In genomic region chr14:119966666-119967065, GRCm38 (mm10) we compare ENCODE assay signal across 33 mouse cellular contexts.
"Had no signal": no experiment of that assay in that cellular context is flagged by ENCODE, and none has a peak within 500 bp of the region (broad histone marks: within the 10 kb centered on the region; RNA-seq: fewer than 3 reads in every experiment).

No protein-coding gene starts in this region.

- H3K9ac ChIP-seq: heart, embryonic 13.5 days; heart, embryonic 15.5 days; hindbrain, embryonic 12.5 days; hindbrain, embryonic 13.5 days; hindbrain, embryonic 14.5 days; hindbrain, embryonic 15.5 days; intestine, embryonic 15.5 days; kidney, embryonic 15.5 days had no signal

- H3K36me3 ChIP-seq: heart, embryonic 13.5 days; heart, embryonic 15.5 days; hindbrain, embryonic 10.5 days; hindbrain, embryonic 12.5 days; hindbrain, embryonic 13.5 days; hindbrain, embryonic 15.5 days; intestine, embryonic 15.5 days; kidney, embryonic 15.5 days had no signal

- ATAC-seq: inflammation-experienced regulatory T-cells, adult 6 months; intestine, embryonic 15.5 days; intestine, embryonic 16.5 days; intestine, postnatal 0 days had no signal

- H3K27me3 ChIP-seq: heart, embryonic 13.5 days; heart, embryonic 15.5 days; hindbrain, embryonic 12.5 days; hindbrain, embryonic 13.5 days; hindbrain, embryonic 15.5 days; intestine, embryonic 15.5 days; kidney, embryonic 15.5 days had no signal

- DNase-seq: heart, postnatal 10 days; heart, postnatal 14 days; heart, postnatal 36 days; heart, postnatal 4 days; kidney, adult 11 months; kidney, adult 18-20 months; kidney, adult 2 months; kidney, adult 8-10 months; kidney, adult 9 months; kidney, postnatal 10 days; kidney, postnatal 14 days; kidney, postnatal 25 days; kidney, postnatal 36 days; kidney, postnatal 4 days; layer of hippocampus, adult 9-11 months; layer of hippocampus, postnatal 36 days had no signal

- H3K4me1 ChIP-seq: heart, embryonic 13.5 days; heart, embryonic 15.5 days; hindbrain, embryonic 12.5 days; hindbrain, embryonic 15.5 days; intestine, embryonic 15.5 days; kidney, embryonic 15.5 days had no signal

- H3K4me2 ChIP-seq: heart, embryonic 11.5 days; heart, embryonic 13.5 days; heart, embryonic 15.5 days; hindbrain, embryonic 12.5 days; hindbrain, embryonic 13.5 days; hindbrain, embryonic 14.5 days; hindbrain, embryonic 15.5 days; intestine, embryonic 15.5 days; kidney, embryonic 15.5 days had no signal

- H3K9me3 ChIP-seq: heart, embryonic 13.5 days; heart, embryonic 15.5 days; hindbrain, embryonic 10.5 days; hindbrain, embryonic 12.5 days; hindbrain, embryonic 13.5 days; hindbrain, embryonic 15.5 days; intestine, embryonic 15.5 days; kidney, embryonic 15.5 days had no signal

- H3K27ac ChIP-seq: heart, embryonic 13.5 days; heart, embryonic 15.5 days; hindbrain, embryonic 10.5 days; hindbrain, embryonic 12.5 days; hindbrain, embryonic 13.5 days; hindbrain, embryonic 14.5 days; hindbrain, embryonic 15.5 days; hindbrain, postnatal 0 days; intestine, embryonic 15.5 days; kidney, embryonic 15.5 days; kidney, postnatal 0 days; layer of hippocampus, adult 2 months; left cerebral cortex, adult 2 months had no signal

- H3K4me3 ChIP-seq: heart, embryonic 13.5 days; heart, embryonic 15.5 days; hindbrain, embryonic 10.5 days; hindbrain, embryonic 12.5 days; hindbrain, embryonic 13.5 days; hindbrain, embryonic 15.5 days; intestine, embryonic 15.5 days; kidney, embryonic 15.5 days; layer of hippocampus, adult 2 months; left cerebral cortex, adult 2 months had no signal
